8 mouse cellular contexts compared by ENCODE assay signal in the genomic region with DNA sequence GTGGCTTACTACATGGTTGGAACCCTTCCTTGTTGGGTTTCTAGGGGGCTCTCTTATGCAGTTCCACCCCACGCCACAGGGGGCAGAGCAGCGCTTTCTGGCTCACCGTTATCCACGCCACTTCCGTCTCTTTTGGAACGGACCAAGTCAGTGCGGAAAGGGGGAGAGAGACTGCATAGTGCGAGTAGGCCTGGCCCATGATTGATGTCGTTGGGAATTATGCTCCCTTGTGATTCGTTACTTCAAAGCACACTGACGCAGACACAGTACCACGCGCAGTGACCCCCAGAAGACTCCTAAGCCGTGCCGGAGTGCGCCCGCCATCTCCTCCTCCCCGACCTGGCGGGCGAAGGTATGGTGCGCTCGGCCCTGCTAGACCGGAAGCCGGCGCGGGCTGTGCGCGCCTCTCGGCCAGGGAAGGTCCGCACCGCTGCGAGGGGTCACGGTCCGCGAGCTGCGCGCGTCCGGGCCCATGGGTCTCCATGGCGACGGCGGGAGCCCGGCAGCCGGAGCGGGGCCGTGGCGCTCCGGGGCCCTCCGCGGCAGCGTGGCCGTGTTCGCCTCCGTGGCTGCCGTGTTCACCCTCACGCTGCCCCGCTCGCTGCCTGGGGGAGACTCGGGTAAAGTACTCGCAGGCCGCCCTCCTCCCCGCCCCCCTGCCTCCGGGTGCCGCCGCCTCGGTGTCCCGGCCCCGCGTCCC. TPM values are rescaled to one million over a fixed set of nuclear protein-coding genes. Genes with fewer than 3 reads are reported as not detected.
DNase-seq lines count a peak whose midpoint lies in the region; ATAC-seq and TF ChIP-seq lines count a peak whose summit lies in the region.

A gene (plus strand): TSS at position 141 of the 700 bp plus-strand sequence.

- no peaks in the 10 kb centered on the region for H3K9me3 ChIP-seq in embryonic facial prominence, embryonic 14.5 days (ENCODE audit: control insufficient read depth, low read length)
- no peaks in the 10 kb centered on the region for H3K9me3 ChIP-seq in limb, embryonic 13.5 days
- H3K9me3 ChIP-seq in midbrain, embryonic 16.5 days (replicated peaks; ENCODE audit: control insufficient read depth, low read length, poor library complexity, severe bottlenecking) = no peaks in the 10 kb centered on the region

- peak within 1 kb of the TSS; percentile 70 for H3K4me2 ChIP-seq in embryonic facial prominence, embryonic 14.5 days (ENCODE audit: low read depth, low read length)
- peak within 1 kb of the TSS; percentile 77 for H3K4me2 ChIP-seq in limb, embryonic 13.5 days (replicated peaks)
- H3K4me2 ChIP-seq in midbrain, embryonic 16.5 days (ENCODE audit: low read length) = peak within 1 kb of the TSS; percentile 77

- no peaks in the 10 kb centered on the region for H3K36me3 ChIP-seq in embryonic facial prominence, embryonic 14.5 days (ENCODE audit: control insufficient read depth, insufficient read depth, low read length)
- H3K36me3 ChIP-seq in heart, adult 2 months (ENCODE audit: control insufficient read depth, insufficient read depth, low read length) = peaks cover 2% of the 10 kb centered on the region; the same call in 1 of the 2 replicates
- H3K36me3 ChIP-seq in limb, embryonic 13.5 days = no peaks in the 10 kb centered on the region
- no peaks in the 10 kb centered on the region for H3K36me3 ChIP-seq in midbrain, embryonic 16.5 days (ENCODE audit: control insufficient read depth, insufficient read depth, low read length)

- peak; percentile 80 for TF ChIP-seq EP300 in heart, adult 2 months (IDR thresholded peaks at IDR 0.05; ENCODE audit: insufficient read depth, low read depth, low read length)

- peak within 1 kb of the TSS; percentile 82 for H3K27ac ChIP-seq in embryonic facial prominence, embryonic 14.5 days (replicated peaks; ENCODE audit: low read depth, low read length)
- peak within 1 kb of the TSS; percentile 99 for H3K27ac ChIP-seq in heart, adult 2 months
- peak within 1 kb of the TSS; percentile 85 for H3K27ac ChIP-seq in limb, embryonic 13.5 days
- peak within 1 kb of the TSS; percentile 92 for H3K27ac ChIP-seq in midbrain, embryonic 16.5 days (ENCODE audit: low read length)

- peak; percentile 93 for DNase-seq in 3T3-L1 (ENCODE audit: low read depth, low spot score)
- peak; percentile 85 to 88 for DNase-seq in adrenal gland, postnatal 4 days (ENCODE audit: low spot score in 2 of 2)
- DNase-seq in embryonic facial prominence, embryonic 14.5 days (ENCODE audit: low spot score) = peak; percentile 94
- peak; percentile 93 to 95 for DNase-seq in heart, adult 2 months
- peak; percentile 90 to 93 for DNase-seq in kidney, adult 8-10 months
- DNase-seq in spleen, postnatal 10 days (ENCODE audit: low spot score in 2 of 2) = peak; percentile 95 to 96

- peak within 1 kb of the TSS; percentile 94 for H3K4me3 ChIP-seq in embryonic facial prominence, embryonic 14.5 days (ENCODE audit: low read depth, low read length)
- peak within 1 kb of the TSS; percentile 97 for H3K4me3 ChIP-seq in heart, adult 2 months
- H3K4me3 ChIP-seq in limb, embryonic 13.5 days = peak within 1 kb of the TSS; percentile 81
- peak within 1 kb of the TSS; percentile 95 for H3K4me3 ChIP-seq in midbrain, embryonic 16.5 days (ENCODE audit: low read depth, low read length)

- intact Hi-C loops in heart, adult 2 months (cut with DNase I) = loop anchor here (5.0 to 10.0 kb wide), 2 partner anchors 311 to 621 kb away; a partner anchor contains a TSS

- peaks cover 6% of the 10 kb centered on the region for H3K4me1 ChIP-seq in embryonic facial prominence, embryonic 14.5 days (ENCODE audit: control insufficient read depth, insufficient read depth, low read length)
- no peaks in the 10 kb centered on the region for H3K4me1 ChIP-seq in heart, adult 2 months (ENCODE audit: control insufficient read depth, insufficient read depth, low read length)
- H3K4me1 ChIP-seq in limb, embryonic 13.5 days = peaks cover 12% of the 10 kb centered on the region
- peaks cover 12% of the 10 kb centered on the region for H3K4me1 ChIP-seq in midbrain, embryonic 16.5 days (ENCODE audit: control insufficient read depth, insufficient read depth, low read length)

- under 1% methylated on average over 35 of the region's 69 CpGs for whole genome bisulfite sequencing in embryonic facial prominence, embryonic 14.5 days
- WGBS in heart, adult 2 months = under 1% methylated on average over 60 of the region's 69 CpGs
- WGBS in limb, embryonic 13.5 days = under 1% methylated on average over 68 of the region's 69 CpGs
- under 1% methylated on average over 63 of the region's 69 CpGs for WGBS in midbrain, embryonic 16.5 days

- H3K27me3 ChIP-seq in embryonic facial prominence, embryonic 14.5 days (replicated peaks; ENCODE audit: control insufficient read depth, insufficient read depth, low read length) = no peaks in the 10 kb centered on the region
- H3K27me3 ChIP-seq in heart, adult 2 months (ENCODE audit: control insufficient read depth, insufficient read depth, low read length) = no peaks in the 10 kb centered on the region
- no peaks in the 10 kb centered on the region for H3K27me3 ChIP-seq in limb, embryonic 13.5 days
- H3K27me3 ChIP-seq in midbrain, embryonic 16.5 days (ENCODE audit: control insufficient read depth, insufficient read depth, low read depth, low read length) = no peaks in the 10 kb centered on the region; the same call in 1 of the 2 replicates

- peak within 1 kb of the TSS; percentile 97 for H3K9ac ChIP-seq in embryonic facial prominence, embryonic 14.5 days (ENCODE audit: low read depth, low read length)
- peak within 1 kb of the TSS; percentile 78 for H3K9ac ChIP-seq in heart, adult 2 months (ENCODE audit: low read depth, low read length)
- peak within 1 kb of the TSS; percentile 95 for H3K9ac ChIP-seq in limb, embryonic 13.5 days
- H3K9ac ChIP-seq in midbrain, embryonic 16.5 days (ENCODE audit: low read depth, low read length) = peak within 1 kb of the TSS; percentile 92

- peak; percentile 99 for ATAC-seq in embryonic facial prominence, embryonic 14.5 days (ENCODE audit: low read depth)
- peak; percentile 99 for ATAC-seq in limb, embryonic 13.5 days (ENCODE audit: low FRiP score, low read depth)
- ATAC-seq in midbrain, embryonic 16.5 days = peak; percentile 99

- TF ChIP-seq CTCF in heart, adult 2 months (IDR thresholded peaks at IDR 0.05) = peak; percentile 99

- peaks cover 2% of the 10 kb centered on the region; the same call in 1 of the 2 replicates for H3K79me2 ChIP-seq in heart, adult 2 months (replicated peaks; ENCODE audit: control insufficient read depth, insufficient read depth, low read length)

- TF ChIP-seq POLR2A in heart, adult 2 months (IDR thresholded peaks at IDR 0.05; ENCODE audit: insufficient read depth, low read depth, low read length) = peak; percentile 64; the same call in 1 of the 2 replicates

RNA-seq across cellular contexts. Expression of the gene that starts here (rescaled TPM):
- total RNA-seq in adrenal gland, postnatal 4 days (2021) = 10 to 100 TPM; 28.7 to 31.0 TPM
- polyA plus RNA-seq in embryonic facial prominence, embryonic 14.5 days (2014; fragmentation: Nextera tagmentation; extraction: Ambion mirVana) = 21.5 and 24.3 TPM in 2 replicates
- total RNA-seq in heart, adult 2 months (2021) = 1 to 10 TPM; 8.4 to 9.0 TPM
- polyA plus RNA-seq in heart, adult 2 months (2012; rRNA removed) = 5.1 and 8.9 TPM in 2 replicates
- polyA plus RNA-seq in limb, embryonic 13.5 days (2015; fragmentation: Nextera tagmentation; extraction: Ambion mirVana) = 27.0 and 28.2 TPM in 2 replicates
- polyA plus RNA-seq in midbrain, embryonic 16.5 days (2015; fragmentation: Nextera tagmentation; extraction: Ambion mirVana) = 19.7 and 20.2 TPM in 2 replicates

Comparison
In these comparisons a context has a peak if more than half of its experiments do, and no peak if none do; other contexts are left out.
1. Peak in every context shown above with its lines: DNase-seq, ATAC-seq, H3K4me3 ChIP-seq and H3K27ac ChIP-seq.